Mouse (Mus musculus): ENCODE measurements at regions not wholly inside any gene's neighbourhood (a gene's known extent, or its start where the extent isn't known, plus 50 kb on each side); places are given as distances from the start of the nearest gene placed in this dataset.

- Histone ChIP-seq H3K36me3 (ENCODE audit: insufficient read depth, low read length) (no peaks in the 10 kb centered on the region), H3K4me2 (ENCODE audit: low read depth, low read length) (no peak overlapping the region), H3K4me3 (ENCODE audit: low read length) (no peak overlapping the region), H3K4me1 (ENCODE audit: insufficient read depth, low read length) (no peaks in the 10 kb centered on the region), H3K27me3 (ENCODE audit: insufficient read depth, low read length) (no peaks in the 10 kb centered on the region), H3K9ac (replicated peaks; ENCODE audit: low read length) (no peak overlapping the region), H3K27ac (no peak overlapping the region), H3K9me3 (ENCODE audit: low read length) (no peaks in the 10 kb centered on the region)
- 79% methylated on average over 2 of the region's 2 CpGs for WGBS
- ATAC-seq (no peak), DNase-seq (ENCODE audit: low spot score) (no peak)
- no peak for TF ChIP-seq CTCF (IDR thresholded peaks at IDR 0.05; ENCODE audit: low read depth)
These were observed 335.4 kb upstream of the Pitrm1 start for GRCm38 (mm10) chr13:6212550-6212949.

- Histone ChIP-seq H3K4me3 (ENCODE audit: low read length) (no peak overlapping the region), H3K27me3 (ENCODE audit: insufficient read depth, low read length) (no peaks in the 10 kb centered on the region), H3K36me3 (ENCODE audit: insufficient read depth, low read length) (no peaks in the 10 kb centered on the region), H3K4me1 (ENCODE audit: insufficient read depth, low read length) (no peaks in the 10 kb centered on the region), H3K27ac (no peak overlapping the region), H3K9me3 (ENCODE audit: low read length) (no peaks in the 10 kb centered on the region), H3K4me2 (ENCODE audit: low read depth, low read length) (no peak overlapping the region), H3K9ac (replicated peaks; ENCODE audit: low read length) (no peak overlapping the region)
- no peak for TF ChIP-seq CTCF (IDR thresholded peaks at IDR 0.05; ENCODE audit: low read depth)
- WGBS, result 97% methylated on average over 2 of the region's 2 CpGs
- no peak for DNase-seq (ENCODE audit: low spot score)
- ATAC-seq, result no peak
These were observed 333.8 kb upstream of the Pitrm1 start for GRCm38 (mm10) chr13:6214189-6214588.

- H3K36me3 ChIP-seq (ENCODE audit: insufficient read depth, low read length), result no peaks in the 10 kb centered on the region
- H3K4me1 ChIP-seq (ENCODE audit: insufficient read depth, low read length), result no peaks in the 10 kb centered on the region
- ATAC-seq, result no peak
- TF ChIP-seq CTCF (IDR thresholded peaks at IDR 0.05; ENCODE audit: low read depth), result no peak
- H3K27ac ChIP-seq, result no peak overlapping the region
- no peak overlapping the region for H3K4me2 ChIP-seq (ENCODE audit: low read depth, low read length)
- H3K9ac ChIP-seq (replicated peaks; ENCODE audit: low read length), result no peak overlapping the region
- DNase-seq (ENCODE audit: low spot score), result no peak
- H3K9me3 ChIP-seq (ENCODE audit: low read length), result no peaks in the 10 kb centered on the region
- H3K27me3 ChIP-seq (ENCODE audit: insufficient read depth, low read length), result no peaks in the 10 kb centered on the region
- WGBS, result 77% methylated on average over 7 of the region's 7 CpGs
- H3K4me3 ChIP-seq (ENCODE audit: low read length), result no peak overlapping the region
These were observed 321.8 kb upstream of the Pitrm1 start for GRCm38 (mm10) chr13:6226087-6226643.

GRCm38 (mm10) chr13:6228278-6228677, 319.7 kb upstream of the Pitrm1 start:
- ATAC-seq, result no peak
- TF ChIP-seq CTCF (IDR thresholded peaks at IDR 0.05; ENCODE audit: low read depth), result no peak
- Histone ChIP-seq H3K4me2 (ENCODE audit: low read depth, low read length) (no peak overlapping the region), H3K4me3 (ENCODE audit: low read length) (no peak overlapping the region), H3K9ac (replicated peaks; ENCODE audit: low read length) (no peak overlapping the region), H3K27me3 (ENCODE audit: insufficient read depth, low read length) (no peaks in the 10 kb centered on the region), H3K4me1 (ENCODE audit: insufficient read depth, low read length) (no peaks in the 10 kb centered on the region), H3K9me3 (ENCODE audit: low read length) (no peaks in the 10 kb centered on the region), H3K36me3 (ENCODE audit: insufficient read depth, low read length) (no peaks in the 10 kb centered on the region), H3K27ac (no peak overlapping the region)
- 97% methylated on average over 1 of the region's 1 CpGs for whole genome bisulfite sequencing
- DNase-seq (ENCODE audit: low spot score), result no peak

- ATAC-seq, result no peak
- no peak for TF ChIP-seq CTCF (IDR thresholded peaks at IDR 0.05; ENCODE audit: low read depth)
- Histone ChIP-seq H3K4me1 (ENCODE audit: insufficient read depth, low read length) (no peaks in the 10 kb centered on the region), H3K4me2 (ENCODE audit: low read depth, low read length) (no peak overlapping the region), H3K27me3 (ENCODE audit: insufficient read depth, low read length) (no peaks in the 10 kb centered on the region), H3K36me3 (ENCODE audit: insufficient read depth, low read length) (no peaks in the 10 kb centered on the region), H3K27ac (no peak overlapping the region), H3K9me3 (ENCODE audit: low read length) (no peaks in the 10 kb centered on the region), H3K9ac (replicated peaks; ENCODE audit: low read length) (no peak overlapping the region), H3K4me3 (ENCODE audit: low read length) (no peak overlapping the region)
- DNase-seq (ENCODE audit: low spot score), result no peak
- WGBS, result 100% methylated on average over 1 of the region's 1 CpGs
These were observed 312.6 kb upstream of the Pitrm1 start for GRCm38 (mm10) chr13:6235394-6235793.

GRCm38 (mm10) chr13:6236503-6236902, 311.4 kb upstream of the Pitrm1 start:
- Histone ChIP-seq H3K27ac (no peak overlapping the region), H3K27me3 (ENCODE audit: insufficient read depth, low read length) (no peaks in the 10 kb centered on the region), H3K36me3 (ENCODE audit: insufficient read depth, low read length) (no peaks in the 10 kb centered on the region), H3K9me3 (ENCODE audit: low read length) (no peaks in the 10 kb centered on the region), H3K4me3 (ENCODE audit: low read length) (no peak overlapping the region), H3K9ac (replicated peaks; ENCODE audit: low read length) (no peak overlapping the region), H3K4me2 (ENCODE audit: low read depth, low read length) (no peak overlapping the region), H3K4me1 (ENCODE audit: insufficient read depth, low read length) (no peaks in the 10 kb centered on the region)
- ATAC-seq (no peak), DNase-seq (ENCODE audit: low spot score) (no peak)
- WGBS, result 86% methylated on average over 8 of the region's 8 CpGs
- TF ChIP-seq CTCF (IDR thresholded peaks at IDR 0.05; ENCODE audit: low read depth), result no peak

- H3K36me3 ChIP-seq (ENCODE audit: insufficient read depth, low read length), result no peaks in the 10 kb centered on the region
- no peak overlapping the region for H3K27ac ChIP-seq
- H3K9me3 ChIP-seq (ENCODE audit: low read length), result no peaks in the 10 kb centered on the region
- H3K27me3 ChIP-seq (ENCODE audit: insufficient read depth, low read length), result no peaks in the 10 kb centered on the region
- ATAC-seq (no peak), DNase-seq (ENCODE audit: low spot score) (no peak)
- 86% methylated on average over 3 of the region's 3 CpGs for WGBS
- no peaks in the 10 kb centered on the region for H3K4me1 ChIP-seq (ENCODE audit: insufficient read depth, low read length)
- H3K4me2 ChIP-seq (ENCODE audit: low read depth, low read length), result no peak overlapping the region
- TF ChIP-seq CTCF (IDR thresholded peaks at IDR 0.05; ENCODE audit: low read depth), result no peak
- H3K4me3 ChIP-seq (ENCODE audit: low read length), result no peak overlapping the region
- H3K9ac ChIP-seq (replicated peaks; ENCODE audit: low read length), result no peak overlapping the region
These were observed 310.7 kb upstream of the Pitrm1 start for GRCm38 (mm10) chr13:6237201-6237600.

Data from hindbrain, postnatal 0 days (tissue).